Mouse (Mus musculus): ENCODE measurements around the gene Zc3h10. TPM values are rescaled to one million over a fixed set of nuclear protein-coding genes. Genes with fewer than 3 reads are reported as not detected.

The Zc3h10 gene
- polyA plus RNA-seq, 1 experiment from 2014 or later: 18.9 TPM

DNA sequence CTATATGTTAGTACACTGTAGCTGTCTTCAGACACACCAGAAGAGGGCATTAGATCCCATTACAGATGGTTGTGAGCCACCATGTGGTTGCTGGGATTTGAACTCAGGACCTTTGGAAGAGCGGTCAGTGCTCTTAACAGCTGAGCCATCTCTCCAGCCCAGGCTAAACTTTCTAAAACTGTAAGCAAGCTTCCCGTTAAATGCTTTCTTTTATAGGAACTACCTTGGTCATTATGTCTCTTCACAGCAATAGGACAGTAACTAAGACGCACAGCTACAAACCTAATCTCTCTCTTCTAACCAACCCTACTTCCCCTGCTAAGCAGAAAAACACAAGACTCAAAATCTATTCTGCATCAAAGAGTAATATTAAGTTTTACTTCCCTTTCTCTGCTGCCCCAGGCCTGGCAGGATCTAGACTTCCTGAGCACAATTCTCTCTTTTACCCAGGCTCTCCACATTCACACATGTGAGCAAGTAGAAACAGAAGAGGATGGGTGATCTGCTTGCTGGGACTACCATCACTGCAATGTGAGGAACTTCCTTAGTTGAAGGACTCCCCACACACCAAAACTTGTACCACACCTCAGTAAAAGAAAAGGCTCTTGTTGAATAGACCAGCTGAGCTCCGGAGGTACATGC lies 11.8 kb downstream of the Zc3h10 start:
- WGBS: 81% methylated on average over 4 of the region's 4 CpGs
- H3K4me3 ChIP-seq: no peak overlapping the region; the same call in 1 of the 2 replicates

DNA sequence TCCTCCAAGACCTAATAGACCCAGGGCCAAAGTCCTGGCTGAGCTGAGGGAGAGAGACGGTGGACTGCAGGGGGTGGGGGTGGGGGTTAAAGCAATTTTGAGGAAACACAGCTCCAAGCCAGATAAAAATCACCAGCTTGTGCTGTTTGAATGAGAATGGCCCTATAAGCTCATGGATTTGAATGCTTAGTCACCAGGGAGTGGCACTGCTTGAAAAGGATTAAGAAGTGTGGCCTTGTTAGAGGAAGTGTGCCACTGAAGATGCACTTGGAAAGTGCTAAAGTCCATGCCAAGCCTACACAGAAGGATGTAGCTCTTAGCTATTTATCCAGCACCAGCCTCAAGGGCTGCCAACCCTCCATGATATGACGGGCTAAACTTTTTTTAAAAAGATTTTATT lies 12.4 kb downstream of the Zc3h10 start:
- H3K36me3 ChIP-seq: no peaks in the 10 kb centered on the region
- no peak overlapping the region for H3K9ac ChIP-seq
- WGBS: 81% methylated on average over 2 of the region's 2 CpGs
- no peaks in the 10 kb centered on the region for H3K9me3 ChIP-seq
- no peak overlapping the region for H3K4me2 ChIP-seq (replicated peaks)
- no peak overlapping the region for H3K4me3 ChIP-seq
- no peak for ATAC-seq (ENCODE audit: low FRiP score, low read depth)
- H3K27ac ChIP-seq: no peak overlapping the region
- H3K27me3 ChIP-seq (replicated peaks): no peaks in the 10 kb centered on the region
- no peaks in the 10 kb centered on the region for H3K4me1 ChIP-seq

More for the DNA sequence above, 11.8 kb downstream of the Zc3h10 start:
- Histone ChIP-seq H3K9ac (no peak overlapping the region), H3K4me2 (replicated peaks) (peak overlapping the region; percentile 45), H3K27ac (no peak overlapping the region), H3K36me3 (no peaks in the 10 kb centered on the region), H3K9me3 (no peaks in the 10 kb centered on the region), H3K27me3 (replicated peaks) (no peaks in the 10 kb centered on the region), H3K4me1 (no peaks in the 10 kb centered on the region)
- ATAC-seq (ENCODE audit: low FRiP score, low read depth): no peak

DNA sequence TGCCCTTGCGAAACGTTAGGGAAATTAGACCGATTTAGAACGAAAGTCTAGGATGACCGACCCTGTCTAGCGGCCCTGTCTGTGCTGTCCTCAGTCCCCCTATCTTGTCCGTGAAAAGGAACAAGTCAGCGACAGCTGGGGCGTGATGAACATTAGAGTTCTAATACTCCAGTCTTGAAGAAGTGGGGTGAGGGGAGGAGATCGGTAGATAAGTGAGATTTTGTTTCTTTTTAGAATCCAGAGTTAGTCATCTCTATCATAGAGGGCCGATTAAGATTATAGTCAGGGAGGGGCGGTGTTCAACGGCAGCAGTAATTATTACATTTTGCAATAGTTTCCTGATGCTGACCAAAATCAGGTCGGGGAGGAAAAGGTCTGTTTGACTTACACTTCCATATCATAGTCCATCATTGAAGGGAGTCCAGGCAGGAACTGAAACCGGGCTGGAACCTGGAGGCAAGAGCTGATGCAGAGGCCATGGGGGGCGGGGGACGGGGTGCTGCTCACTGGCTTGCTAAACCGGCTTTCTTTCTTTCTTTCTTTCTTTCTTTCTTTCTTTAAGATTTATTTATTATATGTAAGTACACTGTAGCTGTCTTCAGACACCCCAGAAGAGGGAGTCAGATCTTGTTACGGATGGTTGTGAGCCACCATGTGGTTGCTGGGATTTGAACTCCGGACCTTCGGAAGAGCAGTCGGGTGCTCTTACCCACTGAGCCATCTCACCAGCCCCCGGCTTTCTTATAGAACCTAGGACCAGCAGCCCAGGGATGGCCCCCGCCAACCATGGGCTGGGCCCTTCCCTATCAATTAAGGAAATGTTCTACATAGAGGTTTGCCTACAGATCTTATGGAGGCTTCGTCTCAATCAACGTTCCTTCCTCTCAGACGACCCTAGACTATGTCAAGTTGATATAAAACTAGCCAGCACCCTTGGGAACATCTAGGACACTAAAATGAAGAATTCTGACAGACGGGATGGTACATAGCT lies 20.9 kb downstream of the Zc3h10 start:
- Histone ChIP-seq H3K27me3 (replicated peaks) (peaks cover 7% of the 10 kb centered on the region), H3K4me2 (replicated peaks) (peak overlapping the region; percentile 99), H3K36me3 (peaks cover 6% of the 10 kb centered on the region; the same call in 1 of the 2 replicates), H3K27ac (no peak overlapping the region), H3K4me3 (peak overlapping the region; percentile 78), H3K4me1 (peaks cover 17% of the 10 kb centered on the region), H3K9me3 (no peaks in the 10 kb centered on the region), H3K9ac (no peak overlapping the region)
- peak; percentile 18; the same call in 1 of the 2 replicates for ATAC-seq (ENCODE audit: low FRiP score, low read depth)
- 33% methylated on average over 28 of the region's 28 CpGs for WGBS

DNA sequence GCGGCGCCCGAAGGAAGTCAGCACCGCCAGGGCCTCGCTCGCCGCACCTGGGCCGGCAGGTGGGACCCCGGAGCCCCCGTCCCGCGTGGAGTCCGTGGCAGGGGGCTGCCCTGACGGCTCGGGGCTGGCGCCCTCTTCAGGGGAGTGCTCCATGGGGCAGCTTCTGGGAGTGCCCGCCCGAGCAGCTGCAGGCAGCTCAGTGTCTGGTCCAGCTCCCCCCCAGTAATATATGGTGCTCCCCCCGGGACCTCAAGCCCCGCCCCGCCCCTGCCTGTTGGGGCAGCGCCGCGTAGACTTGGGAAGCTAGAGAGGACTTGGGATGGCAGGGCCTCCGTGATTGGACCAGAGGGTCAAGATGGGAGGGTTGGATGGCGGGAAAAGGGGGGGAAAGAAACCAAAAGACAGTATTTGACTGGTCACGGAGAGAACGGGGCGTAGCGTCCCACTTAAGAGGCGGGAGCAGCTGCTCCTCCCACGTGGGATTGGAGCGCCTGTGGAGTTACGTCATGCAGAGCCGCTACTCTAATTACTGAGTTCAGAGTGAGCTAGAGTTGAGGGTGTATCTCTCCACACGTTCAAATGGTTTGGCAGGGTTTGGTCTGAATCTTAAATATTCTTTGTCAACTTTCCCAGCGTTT lies 21.8 kb downstream of the Zc3h10 start, which contains the start of gene Esyt1:
Gene Esyt1 (minus strand): TSS at position 201 of the 638 bp plus-strand sequence.
- Histone ChIP-seq H3K9me3 (no peaks in the 10 kb centered on the region), H3K9ac (peak within 1 kb of the TSS; percentile 75), H3K27me3 (replicated peaks) (peaks cover 7% of the 10 kb centered on the region), H3K4me2 (replicated peaks) (peak within 1 kb of the TSS; percentile 99), H3K27ac (peak within 1 kb of the TSS; percentile 50), H3K4me3 (peak within 1 kb of the TSS; percentile 78), H3K36me3 (peaks cover 6% of the 10 kb centered on the region), H3K4me1 (peaks cover 17% of the 10 kb centered on the region)
- WGBS: under 1% methylated on average over 37 of the region's 37 CpGs
- ATAC-seq (ENCODE audit: low FRiP score, low read depth): peak; percentile 97

DNA sequence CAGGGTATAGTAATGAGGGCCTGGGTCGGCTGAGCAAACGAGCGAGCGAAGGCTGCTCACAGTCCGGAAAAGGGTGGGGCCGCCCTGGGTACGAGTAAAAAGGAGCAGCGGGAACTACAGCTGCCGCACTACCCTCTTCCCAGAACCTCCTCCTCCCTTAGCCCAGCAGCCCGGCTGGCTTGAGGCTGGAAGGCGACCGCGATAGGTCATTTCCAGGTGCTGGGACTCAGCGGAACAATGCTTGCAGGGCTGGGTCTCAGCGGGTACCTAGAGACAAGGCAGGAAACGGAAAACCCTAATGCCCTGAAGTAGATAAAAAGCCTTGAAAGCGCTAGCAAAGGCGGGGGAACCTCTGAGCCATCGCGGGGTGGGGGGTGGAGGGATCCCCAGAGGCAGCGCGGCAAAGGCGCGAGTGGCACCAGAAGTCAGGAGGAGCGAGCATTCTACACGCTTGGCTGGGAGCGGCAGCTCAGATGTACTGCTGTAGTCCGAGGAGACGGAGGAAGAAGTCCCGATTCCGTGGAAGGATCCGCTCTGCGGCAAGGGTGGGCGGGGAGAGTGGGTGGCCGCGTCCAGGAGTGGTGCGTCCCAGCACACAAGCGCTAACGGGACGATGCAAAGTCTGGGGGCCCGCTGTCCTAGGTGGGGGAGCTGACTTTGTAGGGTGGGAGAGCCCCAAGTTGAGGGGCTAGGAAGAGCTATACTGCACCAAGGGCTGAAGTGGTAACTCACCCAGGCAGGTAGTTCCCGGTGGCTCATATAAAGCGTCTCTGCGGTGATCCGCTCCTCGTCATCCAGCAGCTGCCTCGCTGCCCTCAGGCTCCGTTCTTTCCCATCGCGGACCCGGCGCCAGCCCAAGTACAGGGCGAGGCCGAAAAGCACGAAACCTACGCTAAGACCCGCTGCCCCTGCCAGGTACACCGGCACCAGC lies 22.6 kb downstream of the Zc3h10 start:
- peaks cover 14% of the 10 kb centered on the region for H3K36me3 ChIP-seq
- H3K27me3 ChIP-seq (replicated peaks): peaks cover 7% of the 10 kb centered on the region
- peak overlapping the region; percentile 50 for H3K27ac ChIP-seq
- no peaks in the 10 kb centered on the region for H3K9me3 ChIP-seq
- under 1% methylated on average over 58 of the region's 58 CpGs for WGBS
- ATAC-seq (ENCODE audit: low FRiP score, low read depth): peak; percentile 45
- H3K9ac ChIP-seq: peak overlapping the region; percentile 75
- peaks cover 17% of the 10 kb centered on the region for H3K4me1 ChIP-seq
- H3K4me2 ChIP-seq (replicated peaks): peak overlapping the region; percentile 99
- H3K4me3 ChIP-seq: peak overlapping the region; percentile 78

DNA sequence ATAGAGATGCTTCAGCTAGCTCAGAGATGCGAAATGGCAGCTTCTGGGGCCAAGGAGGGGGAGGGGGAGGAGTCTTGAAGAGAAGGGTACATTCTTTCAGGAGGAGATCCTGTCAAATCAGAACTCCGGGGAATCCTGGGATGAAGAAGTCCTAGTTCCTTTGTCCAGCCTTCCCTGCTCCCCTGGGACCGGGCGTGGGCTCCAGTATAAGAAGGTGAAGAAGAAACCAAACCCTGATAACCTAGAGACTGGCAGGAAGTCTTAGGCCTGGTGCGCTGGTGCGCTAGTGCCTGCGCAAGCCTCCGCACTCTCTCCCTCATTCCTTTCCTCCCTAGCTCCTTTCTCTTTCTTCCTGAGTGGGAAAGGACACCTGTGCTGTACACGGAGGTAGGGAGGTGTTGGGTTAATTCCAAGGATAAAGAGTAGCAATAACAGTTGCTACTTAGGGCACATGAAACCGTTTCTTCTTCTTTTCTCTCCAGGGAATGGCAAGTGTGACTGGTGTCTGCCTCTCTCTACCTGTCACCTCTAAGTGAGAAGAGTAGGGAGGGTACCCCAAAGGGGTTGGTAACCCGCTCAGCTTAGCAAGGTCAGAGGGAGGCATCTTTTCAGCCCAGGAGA lies 23.4 kb downstream of the Zc3h10 start:
- Histone ChIP-seq H3K4me2 (replicated peaks) (peak overlapping the region; percentile 99), H3K27me3 (replicated peaks) (peaks cover 7% of the 10 kb centered on the region), H3K4me3 (peak overlapping the region; percentile 78), H3K9me3 (no peaks in the 10 kb centered on the region), H3K4me1 (peaks cover 17% of the 10 kb centered on the region), H3K36me3 (peaks cover 22% of the 10 kb centered on the region), H3K9ac (peak overlapping the region; percentile 75), H3K27ac (no peak overlapping the region)
- WGBS: 9% methylated on average over 11 of the region's 11 CpGs
- no peak for ATAC-seq (ENCODE audit: low FRiP score, low read depth)

DNA sequence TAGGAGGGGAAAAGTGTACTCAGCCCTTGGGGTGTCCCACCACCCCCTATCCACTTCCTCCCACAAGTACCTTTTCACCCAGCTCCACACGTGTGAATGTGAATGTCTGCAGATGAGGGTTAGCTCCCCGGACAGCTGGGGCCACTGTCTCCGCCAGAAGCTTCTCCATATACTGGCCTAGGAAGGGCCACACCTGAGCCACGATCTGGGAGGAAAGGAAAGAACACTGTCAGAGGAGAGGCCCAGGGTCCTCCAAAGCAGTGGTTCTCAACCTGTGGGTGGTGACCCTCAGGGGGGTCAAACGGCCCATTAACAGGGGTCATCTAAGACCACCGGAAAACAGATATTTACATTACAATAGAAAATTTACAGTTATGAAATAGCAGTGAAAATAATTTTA lies 25.2 kb downstream of the Zc3h10 start:
- Histone ChIP-seq H3K36me3 (peaks cover 32% of the 10 kb centered on the region), H3K27me3 (replicated peaks) (peaks cover 15% of the 10 kb centered on the region), H3K27ac (no peak overlapping the region), H3K4me3 (no peak overlapping the region), H3K4me2 (replicated peaks) (no peak overlapping the region; the same call in 1 of the 2 replicates), H3K9me3 (no peaks in the 10 kb centered on the region), H3K9ac (no peak overlapping the region), H3K4me1 (peaks cover 17% of the 10 kb centered on the region)
- 77% methylated on average over 6 of the region's 6 CpGs for WGBS
- ATAC-seq (ENCODE audit: low FRiP score, low read depth): no peak

DNA sequence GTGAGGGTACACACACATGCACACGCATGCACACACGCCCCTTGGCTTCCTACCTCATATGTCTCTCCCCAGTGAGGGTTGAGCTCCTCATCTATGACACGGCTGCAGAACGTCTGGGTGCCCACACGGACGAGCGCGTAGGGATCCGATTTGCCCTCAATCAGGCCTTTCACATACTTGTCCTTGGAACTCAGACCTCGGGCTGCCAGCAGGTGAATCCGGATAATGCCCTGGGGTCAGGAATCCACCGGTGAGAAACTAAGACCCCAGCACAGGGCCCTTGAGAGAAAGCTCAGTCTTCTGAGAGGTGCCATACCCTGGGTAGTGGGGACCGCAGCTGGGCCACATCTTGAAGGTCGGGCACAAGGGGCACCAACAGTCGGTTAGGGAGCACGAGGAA lies 27.0 kb downstream of the Zc3h10 start:
- peaks cover 45% of the 10 kb centered on the region for H3K36me3 ChIP-seq
- peaks cover 10% of the 10 kb centered on the region for H3K4me1 ChIP-seq
- no peaks in the 10 kb centered on the region for H3K9me3 ChIP-seq
- no peak overlapping the region for H3K4me2 ChIP-seq (replicated peaks)
- peaks cover 31% of the 10 kb centered on the region for H3K27me3 ChIP-seq (replicated peaks)
- no peak overlapping the region for H3K27ac ChIP-seq
- no peak overlapping the region for H3K9ac ChIP-seq
- no peak overlapping the region; the same call in 1 of the 2 replicates for H3K4me3 ChIP-seq
- WGBS: 90% methylated on average over 16 of the region's 16 CpGs
- no peak for ATAC-seq (ENCODE audit: low FRiP score, low read depth)

DNA sequence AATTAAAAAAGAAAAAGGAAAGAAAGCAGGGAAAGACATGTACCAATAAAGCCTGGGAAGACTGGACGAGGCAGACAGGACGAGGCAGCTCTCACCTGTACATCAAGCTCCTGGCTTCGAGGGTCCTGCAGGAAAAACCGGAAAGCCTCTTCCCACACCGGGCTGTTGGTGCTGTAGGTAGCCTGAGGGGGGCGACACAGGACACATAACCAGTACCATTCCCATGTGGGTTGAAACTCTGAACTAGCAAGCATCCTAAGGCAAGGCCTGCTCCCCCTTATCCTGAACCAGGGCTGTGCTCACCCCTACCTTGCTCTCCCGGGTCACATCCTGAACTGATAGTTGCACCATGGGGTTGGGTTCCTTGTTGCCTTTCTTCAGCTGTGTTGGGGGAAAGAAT lies 28.7 kb downstream of the Zc3h10 start:
- Histone ChIP-seq H3K36me3 (peaks cover 56% of the 10 kb centered on the region), H3K4me2 (replicated peaks) (no peak overlapping the region), H3K27ac (no peak overlapping the region), H3K27me3 (replicated peaks) (peaks cover 26% of the 10 kb centered on the region), H3K4me1 (peaks cover under 1% of the 10 kb centered on the region; the same call in 1 of the 2 replicates), H3K9me3 (no peaks in the 10 kb centered on the region), H3K9ac (no peak overlapping the region), H3K4me3 (no peak overlapping the region)
- WGBS: 72% methylated on average over 7 of the region's 7 CpGs
- no peak for ATAC-seq (ENCODE audit: low FRiP score, low read depth)

DNA sequence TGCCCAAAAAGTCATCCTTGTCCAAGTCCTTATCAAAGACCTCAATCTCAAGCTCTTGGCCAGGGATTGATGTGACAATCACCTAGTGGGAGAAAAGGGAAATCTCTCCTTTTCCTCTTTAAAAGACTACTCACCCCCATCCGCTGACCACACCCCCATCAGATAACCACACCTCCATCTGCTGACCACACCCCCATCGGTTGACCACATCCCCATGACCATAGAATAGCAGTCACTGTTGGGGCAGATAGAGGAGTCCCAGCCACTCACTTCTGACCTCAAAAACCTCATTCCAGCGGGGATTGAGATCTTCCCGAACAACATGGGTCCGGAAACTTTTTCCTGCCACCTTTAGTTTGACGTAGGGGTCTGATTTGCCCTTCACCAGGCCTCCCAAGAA lies 30.9 kb downstream of the Zc3h10 start:
- H3K27me3 ChIP-seq (replicated peaks): peaks cover 25% of the 10 kb centered on the region
- no peaks in the 10 kb centered on the region for H3K4me1 ChIP-seq
- 29% methylated on average over 6 of the region's 6 CpGs for WGBS
- H3K9me3 ChIP-seq: no peaks in the 10 kb centered on the region
- H3K9ac ChIP-seq: no peak overlapping the region
- no peak overlapping the region for H3K4me3 ChIP-seq
- no peak for ATAC-seq (ENCODE audit: low FRiP score, low read depth)
- H3K4me2 ChIP-seq (replicated peaks): no peak overlapping the region
- peaks cover 64% of the 10 kb centered on the region for H3K36me3 ChIP-seq
- H3K27ac ChIP-seq: no peak overlapping the region

DNA sequence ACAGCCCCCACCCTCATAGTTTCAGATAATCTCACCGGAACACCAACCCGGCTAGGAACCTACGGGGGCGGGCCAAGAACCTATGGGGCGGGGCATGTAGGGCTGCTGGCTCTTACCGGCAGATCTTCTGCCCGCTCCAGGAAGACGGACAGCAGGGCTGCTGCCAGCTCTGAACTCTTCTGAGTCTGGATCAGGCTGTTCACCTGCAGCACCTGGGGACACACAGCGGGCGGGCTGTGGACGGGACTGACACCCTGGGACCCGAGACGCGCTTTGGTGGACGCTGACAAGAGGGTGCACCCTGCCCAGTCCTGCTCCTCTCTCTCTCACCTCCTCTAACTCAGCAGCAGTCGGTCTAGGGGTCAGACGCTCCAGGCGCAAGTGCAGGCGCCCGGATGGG lies 31.5 kb downstream of the Zc3h10 start:
- no peak overlapping the region for H3K9ac ChIP-seq
- 20% methylated on average over 20 of the region's 20 CpGs for WGBS
- H3K4me1 ChIP-seq: no peaks in the 10 kb centered on the region
- no peak for ATAC-seq (ENCODE audit: low FRiP score, low read depth)
- H3K4me2 ChIP-seq (replicated peaks): peak overlapping the region; percentile 24
- no peak overlapping the region for H3K4me3 ChIP-seq
- no peaks in the 10 kb centered on the region for H3K9me3 ChIP-seq
- no peak overlapping the region for H3K27ac ChIP-seq
- peaks cover 25% of the 10 kb centered on the region for H3K27me3 ChIP-seq (replicated peaks)
- peaks cover 69% of the 10 kb centered on the region for H3K36me3 ChIP-seq

Data from neural tube, embryonic 12.5 days (tissue).